Mouse (Mus musculus): ENCODE data around the gene Gm45837.
A peak's percentile ranks its signal among the peaks of the same experiment; 100 is the strongest.

Gm45837 gene

DNA sequence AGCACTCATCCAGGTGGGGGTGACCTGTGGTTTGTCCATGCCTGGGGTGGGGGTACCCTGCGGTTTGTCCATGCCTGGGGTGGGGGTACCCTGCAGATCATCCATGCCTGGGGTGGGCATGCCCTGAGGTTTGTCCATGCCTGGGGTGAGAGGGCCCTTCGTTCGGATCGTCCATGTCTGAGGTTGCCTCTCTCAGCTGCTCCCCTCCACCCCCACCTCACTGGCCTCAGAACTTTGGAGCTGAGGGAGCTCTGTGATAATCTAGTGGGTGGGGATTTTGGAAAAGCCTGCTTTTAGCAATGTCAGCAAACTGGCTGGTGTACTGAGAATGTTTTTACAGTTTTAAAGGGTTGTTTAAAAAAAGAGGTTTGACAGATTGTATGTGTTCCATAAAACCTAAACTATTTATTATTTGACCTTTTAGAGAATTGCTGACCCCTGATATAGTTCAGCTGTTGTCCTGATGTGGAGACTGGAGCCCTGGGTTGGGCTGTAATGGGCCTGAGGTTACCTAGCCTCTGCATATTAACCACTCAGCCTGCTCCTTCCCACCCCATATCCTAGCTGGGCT lies 18.7 kb upstream of the Gm45837 start:
- DNase-seq (ENCODE audit: low spot score in 2 of 2) = peak in 1 of 2 experiments; percentile 52

- peak in 1 of 2 experiments; percentile 67 for DNase-seq (ENCODE audit: low spot score in 2 of 2)
These were observed 17.7 kb upstream of the Gm45837 start for GRCm38 (mm10) chr7:101393015-101393414.

DNA sequence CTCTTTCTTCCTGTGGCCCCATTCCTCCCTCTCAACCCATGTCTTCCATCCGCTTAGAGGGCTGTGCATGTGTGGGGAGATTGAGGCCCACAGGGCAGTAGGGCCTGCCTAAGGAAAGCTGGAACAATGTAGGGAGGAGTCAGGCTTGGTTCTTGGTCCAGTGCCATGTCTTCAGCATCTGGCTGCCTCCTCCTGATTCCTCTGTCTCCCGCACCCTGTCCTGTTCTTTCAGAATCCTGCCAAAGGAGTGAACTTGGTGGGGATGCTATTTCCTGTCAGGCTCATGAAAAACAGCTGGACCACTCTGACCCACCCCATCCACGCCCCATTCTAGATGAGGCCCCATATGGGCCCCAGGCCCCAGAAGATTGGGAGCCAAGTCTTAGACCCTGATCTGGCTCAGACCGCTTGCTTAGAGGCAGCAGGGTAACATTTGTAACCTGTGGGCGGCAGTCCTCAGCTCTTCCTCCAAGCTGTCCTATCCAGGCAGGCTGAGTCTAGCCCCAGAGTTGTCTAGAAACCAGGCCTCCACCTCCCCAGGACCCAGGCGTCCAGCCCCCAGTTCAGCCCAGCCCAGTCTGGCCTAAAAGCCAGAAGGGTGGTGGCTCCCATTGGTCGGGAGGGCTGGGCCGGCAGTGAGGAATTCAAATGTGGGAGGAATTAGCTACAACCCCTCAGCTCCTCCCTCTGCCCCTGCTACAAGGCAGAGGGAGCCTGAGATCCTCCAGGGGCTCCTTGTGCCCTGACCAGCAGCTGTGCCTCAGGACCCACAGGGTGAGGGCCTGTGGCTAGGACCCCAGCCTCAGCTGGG lies 16.8 kb upstream of the Gm45837 start:
- DNase-seq (ENCODE audit: low spot score in 2 of 2) = peak; percentile 83 to 89

- no peak for DNase-seq (ENCODE audit: low spot score in 2 of 2)
These were observed 16.1 kb upstream of the Gm45837 start for GRCm38 (mm10) chr7:101394569-101394968.

DNA sequence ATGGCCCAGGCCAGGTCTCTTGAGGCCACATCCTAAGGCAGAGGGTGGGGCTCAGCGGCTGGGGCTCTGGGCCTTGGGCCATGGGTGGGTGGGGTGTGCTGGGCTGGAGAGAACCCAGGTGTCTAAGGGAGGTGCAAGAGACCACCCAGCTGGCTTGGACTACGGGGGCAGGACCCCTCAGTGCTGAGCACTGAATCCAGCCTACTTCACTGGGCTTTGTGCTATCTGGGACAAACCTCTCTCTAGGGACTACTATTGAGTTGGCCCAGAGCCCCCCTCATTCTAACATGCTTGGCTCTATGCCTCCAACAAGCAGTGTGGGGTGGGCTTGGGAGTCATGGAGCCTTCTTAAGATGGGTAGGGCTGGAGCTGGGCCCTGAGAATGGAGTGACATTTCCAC lies 15.2 kb upstream of the Gm45837 start:
- peak in 1 of 2 experiments; percentile 63 for DNase-seq (ENCODE audit: low spot score in 2 of 2)

GRCm38 (mm10) chr7:101397175-101397574 lies 13.5 kb upstream of the Gm45837 start:
- DNase-seq (ENCODE audit: low spot score in 2 of 2) = no peak

DNA sequence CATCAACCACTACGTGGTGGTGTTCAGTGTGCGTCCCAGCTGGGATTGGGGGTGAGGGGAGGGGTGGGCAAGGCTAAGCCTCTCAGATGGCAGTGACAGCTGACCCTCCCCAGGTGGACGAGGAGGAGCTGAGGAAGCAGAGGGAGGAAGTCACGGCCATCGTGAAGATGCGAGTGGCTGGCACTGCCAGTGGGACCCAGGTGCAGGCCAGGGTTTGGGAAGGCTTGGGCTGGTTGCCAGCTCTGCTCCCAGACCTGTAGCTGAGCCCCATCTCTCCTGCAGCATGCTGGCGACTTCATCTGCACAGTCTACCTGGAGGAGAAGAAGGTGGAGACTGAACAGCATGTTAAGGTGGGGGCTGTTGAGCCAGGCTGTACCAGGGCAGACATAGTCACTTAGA lies 9.2 kb upstream of the Gm45837 start:
- DNase-seq (ENCODE audit: low spot score in 2 of 2) = no peak

GRCm38 (mm10) chr7:101403831-101404230 lies 6.9 kb upstream of the Gm45837 start:
- DNase-seq (ENCODE audit: low spot score in 2 of 2) = no peak

DNA sequence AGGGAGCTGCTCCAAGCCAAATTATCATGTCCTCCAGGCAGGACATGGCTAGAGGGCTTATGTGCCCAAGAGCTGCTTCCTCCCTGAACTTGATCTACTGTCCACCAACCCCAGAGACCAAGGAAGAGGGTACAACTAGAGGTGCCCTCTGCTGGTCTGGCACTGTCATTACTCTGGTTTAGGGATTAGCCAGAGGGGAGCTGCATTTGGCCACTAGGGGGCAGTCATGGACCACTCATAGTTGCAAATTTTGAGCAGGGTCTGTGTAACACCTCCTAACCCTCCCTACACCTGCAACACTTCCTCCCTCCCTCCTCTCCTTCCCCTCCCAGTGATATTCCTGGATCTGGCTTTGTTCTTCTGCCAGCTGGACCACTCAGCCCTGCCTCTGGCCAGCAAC lies 2.1 kb downstream of the Gm45837 start:
- DNase-seq (ENCODE audit: low spot score in 2 of 2) = peak; percentile 74 to 89

DNA sequence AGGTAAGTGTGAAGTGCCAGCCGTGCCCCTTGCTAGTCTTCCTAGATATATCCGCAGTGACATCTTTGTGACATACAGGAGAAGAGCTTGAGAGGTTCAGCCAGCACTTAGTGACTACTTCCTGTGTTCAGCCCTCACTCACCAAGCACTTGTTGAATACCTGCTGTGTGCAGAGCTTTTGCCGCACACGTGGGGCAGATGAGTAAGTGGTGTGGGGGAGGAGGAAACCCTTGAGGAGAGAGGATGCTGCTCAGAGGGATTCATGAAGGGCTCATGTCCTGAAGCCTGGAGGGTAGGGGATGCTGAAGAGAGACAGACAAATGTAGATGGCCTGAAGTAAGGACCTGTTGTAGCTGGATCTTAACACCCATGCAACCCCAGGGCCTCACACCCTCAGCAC lies 3.5 kb downstream of the Gm45837 start:
- no peak for DNase-seq (ENCODE audit: low spot score in 2 of 2)

DNA sequence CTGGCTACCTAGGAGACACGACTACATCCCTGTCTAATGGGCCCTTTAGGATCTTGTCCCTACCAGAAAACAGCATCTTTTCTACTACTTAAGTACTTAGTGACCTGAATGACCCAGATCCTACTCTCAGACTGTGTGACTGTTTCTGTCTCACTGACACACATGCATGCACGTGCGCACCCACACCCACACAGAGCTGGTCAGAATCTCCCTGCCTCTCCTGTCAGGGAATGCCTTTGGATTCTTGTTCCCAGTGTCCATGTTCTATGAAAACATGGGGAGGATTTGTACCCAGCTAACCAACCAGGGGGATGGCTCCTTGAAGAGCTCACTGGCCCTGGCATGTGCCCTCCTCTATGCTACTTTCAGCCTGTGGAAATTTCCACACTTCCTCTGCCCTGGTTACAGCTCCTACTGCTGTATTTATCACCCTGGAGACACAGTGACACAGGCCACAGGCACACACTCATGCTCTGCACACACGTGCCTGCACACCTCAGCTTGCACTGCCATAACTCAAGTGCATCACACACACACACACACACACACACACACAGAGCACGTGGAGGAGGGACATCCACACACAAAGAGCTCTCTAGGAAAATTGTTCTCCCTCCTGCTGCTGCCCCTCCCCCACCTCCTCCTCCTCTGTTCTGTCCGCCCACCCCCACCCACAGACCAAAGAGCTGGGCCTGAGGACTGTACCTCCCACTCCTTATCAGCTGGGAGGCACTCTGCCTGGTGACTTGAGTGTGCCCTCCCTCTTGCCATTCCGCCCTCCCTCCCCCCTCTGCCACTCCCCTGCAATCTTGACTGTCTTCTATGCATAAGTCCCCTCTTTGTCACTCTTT lies 4.2 kb downstream of the Gm45837 start:
- DNase-seq (ENCODE audit: low spot score in 2 of 2) = no peak

DNA sequence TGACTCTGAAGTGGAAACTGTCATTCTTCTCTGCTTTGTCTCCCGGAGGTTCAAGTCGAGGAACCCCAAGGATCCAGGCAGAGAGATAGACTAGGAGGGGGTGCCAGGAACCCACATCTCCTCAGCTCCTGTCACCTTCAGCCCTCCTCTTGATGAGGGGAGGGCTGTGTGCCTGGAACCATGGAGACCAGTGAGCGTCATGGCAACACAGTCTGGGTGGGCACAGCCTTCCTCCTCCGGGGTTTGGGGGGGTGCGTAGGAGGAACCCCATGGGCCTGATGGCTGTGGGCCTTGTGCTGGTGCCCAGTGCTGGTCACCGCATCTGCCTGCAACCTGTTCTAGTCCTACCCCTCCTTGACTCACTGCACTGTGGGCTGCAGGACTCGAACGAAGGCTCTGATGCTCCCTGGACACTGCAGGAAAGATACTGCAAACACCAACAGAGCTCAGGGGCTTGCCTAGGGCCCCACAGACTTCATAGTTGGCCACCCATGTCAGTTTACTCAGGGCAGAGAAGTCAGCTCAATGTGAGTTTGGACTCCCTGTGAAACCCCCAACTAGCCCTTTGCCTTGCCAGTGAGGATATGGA lies 4.9 kb downstream of the Gm45837 start:
- no peak for DNase-seq (ENCODE audit: low spot score in 2 of 2)

- no peak for DNase-seq (ENCODE audit: low spot score in 2 of 2)
These were observed 5.7 kb downstream of the Gm45837 start for GRCm38 (mm10) chr7:101416391-101416790.

DNA sequence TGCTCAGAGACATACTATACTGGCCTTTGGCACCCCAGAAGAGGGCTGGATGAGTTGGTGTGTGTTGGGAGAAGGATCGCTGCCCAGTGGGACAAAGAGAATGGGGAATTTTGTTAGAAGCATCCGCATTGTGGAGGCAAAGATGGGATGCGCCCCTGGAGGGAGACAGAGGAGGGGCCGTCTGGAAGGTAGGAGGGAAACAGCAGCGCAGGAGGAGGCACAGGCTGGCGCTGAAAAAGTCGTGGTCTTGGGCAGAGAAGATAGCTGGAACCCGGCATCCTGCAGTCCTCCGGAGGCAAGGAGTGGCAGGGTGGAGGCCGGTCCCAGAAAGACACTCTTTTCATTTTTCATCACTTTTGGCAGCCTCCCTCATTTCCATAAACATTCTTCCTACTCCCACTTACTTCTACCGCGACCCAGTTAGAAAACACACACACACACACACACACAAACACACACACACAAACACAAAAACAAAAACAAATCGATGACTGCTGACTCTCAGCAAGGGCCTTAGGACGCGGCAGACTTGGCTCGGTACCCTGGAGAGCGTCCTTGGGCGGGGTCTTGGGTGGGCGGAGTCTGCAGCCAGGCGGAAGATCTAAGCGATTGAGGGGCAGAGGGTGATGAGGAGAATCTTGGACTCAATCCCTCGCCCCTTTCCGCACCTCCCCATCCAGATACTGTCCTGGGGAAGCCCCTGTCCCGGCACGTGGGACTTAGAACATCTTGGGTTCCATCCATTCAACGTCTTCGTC lies 8.5 kb downstream of the Gm45837 start:
- no peak for DNase-seq (ENCODE audit: low spot score in 2 of 2)

GRCm38 (mm10) chr7:101421529-101421928 lies 10.8 kb downstream of the Gm45837 start, which contains the start of gene Pde2a:
Gene Pde2a (plus strand): TSS chr7:101421691.
- no peak for DNase-seq (ENCODE audit: low spot score in 2 of 2)

DNA sequence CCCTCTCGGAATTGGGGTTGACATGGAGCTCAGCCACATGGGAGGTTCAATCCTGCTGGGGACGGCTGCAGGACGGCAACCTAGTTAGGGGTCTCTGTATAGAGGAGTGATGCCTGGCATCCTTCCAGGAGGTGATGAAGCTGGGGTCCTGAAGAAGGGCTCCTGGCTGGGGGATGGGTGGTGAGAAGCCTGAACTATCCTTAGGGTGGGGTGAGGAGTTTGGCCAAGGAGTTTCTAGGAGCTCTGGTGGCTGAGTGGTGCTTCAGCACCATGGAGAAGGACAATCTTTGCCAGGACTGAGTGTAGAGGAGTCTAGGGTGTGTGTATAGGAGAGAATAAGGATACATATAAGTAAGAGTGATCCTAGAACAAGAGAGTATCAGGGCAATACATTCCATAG lies 11.4 kb downstream of the Gm45837 start:
- DNase-seq (ENCODE audit: low spot score in 2 of 2) = no peak

DNA sequence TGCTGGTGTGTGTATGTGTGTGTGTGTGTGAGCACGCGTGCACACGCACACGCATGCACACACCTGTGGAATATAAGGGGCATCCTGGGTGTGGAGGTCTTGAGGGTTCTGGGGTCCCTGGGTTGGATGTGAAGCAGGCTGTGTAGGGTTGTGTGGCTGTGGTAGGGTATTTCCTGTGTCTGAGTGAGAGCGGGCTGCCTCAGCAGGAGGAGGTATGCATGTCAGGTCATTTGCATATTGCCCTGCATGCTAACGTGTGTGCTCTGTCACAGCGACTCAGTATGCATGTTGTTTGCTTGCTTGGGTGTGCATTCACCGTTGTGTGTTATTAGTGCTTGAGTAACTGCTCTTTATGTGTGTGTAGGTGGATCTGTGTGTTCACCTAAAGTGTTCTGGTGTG lies 12.0 kb downstream of the Gm45837 start:
- no peak for DNase-seq (ENCODE audit: low spot score in 2 of 2)

- DNase-seq (ENCODE audit: low spot score in 2 of 2) = no peak
These were observed 13.3 kb downstream of the Gm45837 start for GRCm38 (mm10) chr7:101423970-101424369.

- no peak for DNase-seq (ENCODE audit: low spot score in 2 of 2)
These were observed 16.0 kb downstream of the Gm45837 start for GRCm38 (mm10) chr7:101426692-101427091.

- DNase-seq (ENCODE audit: low spot score in 2 of 2) = no peak
These were observed 17.1 kb downstream of the Gm45837 start for GRCm38 (mm10) chr7:101427736-101428135.

DNA sequence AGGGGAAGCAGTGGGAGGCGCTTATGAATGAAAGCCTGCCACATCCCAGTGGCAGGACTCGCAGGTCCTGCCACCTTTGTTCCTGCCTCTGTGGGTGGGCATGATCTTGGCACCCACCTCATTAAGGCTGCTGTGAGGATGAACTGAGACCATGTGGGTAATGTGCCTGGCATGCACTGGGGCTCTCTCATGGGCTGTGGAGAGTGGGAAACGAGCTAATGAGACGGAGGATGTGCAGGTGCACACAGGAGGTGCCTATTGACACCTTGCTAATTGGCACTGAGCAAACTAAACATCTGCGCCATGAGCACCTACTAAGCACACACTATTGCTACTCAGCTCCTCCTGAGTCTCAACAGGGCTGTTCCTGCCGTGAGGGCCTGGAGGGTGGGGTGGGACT lies 24.4 kb downstream of the Gm45837 start:
- no peak for DNase-seq (ENCODE audit: low spot score in 2 of 2)

All from urinary bladder, postnatal 4 days (tissue).